Mouse (Mus musculus) heart, embryonic 10.5 days (tissue): ENCODE results near the gene Susd6. TPM values are rescaled to one million over a fixed set of nuclear protein-coding genes. Genes with fewer than 3 reads are reported as not detected.

ENCODE experiments used
- DNase-seq: peaks from one replicate; pipeline ENCODE4 v3.0.0-alpha.2; 2017; ENCODE audit warnings: low spot score
- H3K27ac ChIP-seq: fragments of 300-500 bp; sonication (generic); 2 replicates; pipeline ENCODE4 v1.5.1; 2016; ENCODE audit warnings: mild to moderate bottlenecking
- H3K27me3 ChIP-seq: fragments of 300-500 bp; sonication (generic); 2 replicates; pipeline ENCODE4 v1.6.1; 2016; ENCODE audit warnings: mild to moderate bottlenecking; ENCODE audit not compliant: poor library complexity, insufficient read depth, severe bottlenecking
- H3K36me3 ChIP-seq: fragments of 300-500 bp; sonication (generic); 2 replicates; pipeline ENCODE4 v1.6.1; 2016; ENCODE audit warnings: mild to moderate bottlenecking, moderate library complexity
- H3K4me1 ChIP-seq: fragments of 300-500 bp; sonication (generic); 2 replicates; pipeline ENCODE4 v1.6.1; 2016; ENCODE audit warnings: mild to moderate bottlenecking
- H3K4me3 ChIP-seq: fragments of 300-500 bp; sonication (generic); 2 replicates; pipeline ENCODE4 v1.5.1; 2016; ENCODE audit warnings: mild to moderate bottlenecking, moderate library complexity
- H3K9me3 ChIP-seq: fragments of 300-500 bp; sonication (generic); 2 replicates; pipeline ENCODE4 v1.6.1; 2016; ENCODE audit warnings: mild to moderate bottlenecking, moderate library complexity
- WGBS: fragments of 180-500 bp; shearing (Covaris S2); methylation state at CpG from one replicate; pipeline ENCODE4 v1.1.7; 2016; 5-methylcytosine and 5-hydroxymethylcytosine counted together
- polyA plus RNA-seq: library from polyadenylated mRNA; unstranded; fragments of >200 nt; fragmentation: Nextera tagmentation; extraction: Ambion mirVana; gene quantifications from 2 replicates; pipeline ENCODE4 v1.2.1, GENCODE M21; 2016

Susd6 gene
- polyA plus RNA-seq = 14.9 and 16.5 TPM in 2 replicates

- Histone ChIP-seq H3K27me3 (no peaks in the 10 kb centered on the region), H3K36me3 (no peaks in the 10 kb centered on the region), H3K4me1 (peaks cover 30% of the 10 kb centered on the region), H3K9me3 (no peaks in the 10 kb centered on the region), H3K27ac (peak within 1 kb of the TSS; percentile 98), H3K4me3 (peak within 1 kb of the TSS; percentile 96)
- DNase-seq = peak; percentile 98
- 4% methylated on average over 56 of the region's 56 CpGs for WGBS
Observed at GRCm38 (mm10) chr12:80789849-80790694, at the start of gene Susd6. Gene Susd6, plus strand, starts transcription at chr12:80790510.

- H3K27me3 ChIP-seq = peaks cover 52% of the 10 kb centered on the region
- WGBS = 71% methylated on average over 1 of the region's 1 CpGs
- peaks cover 10% of the 10 kb centered on the region; the same call in 1 of the 2 replicates for H3K4me1 ChIP-seq
- no peak overlapping the region for H3K27ac ChIP-seq
- H3K9me3 ChIP-seq = no peaks in the 10 kb centered on the region
- H3K36me3 ChIP-seq = no peaks in the 10 kb centered on the region
- no peak overlapping the region for H3K4me3 ChIP-seq
- DNase-seq = no peak
Observed at GRCm38 (mm10) chr12:80744614-80745013, 45.7 kb upstream of the Susd6 start.

DNA sequence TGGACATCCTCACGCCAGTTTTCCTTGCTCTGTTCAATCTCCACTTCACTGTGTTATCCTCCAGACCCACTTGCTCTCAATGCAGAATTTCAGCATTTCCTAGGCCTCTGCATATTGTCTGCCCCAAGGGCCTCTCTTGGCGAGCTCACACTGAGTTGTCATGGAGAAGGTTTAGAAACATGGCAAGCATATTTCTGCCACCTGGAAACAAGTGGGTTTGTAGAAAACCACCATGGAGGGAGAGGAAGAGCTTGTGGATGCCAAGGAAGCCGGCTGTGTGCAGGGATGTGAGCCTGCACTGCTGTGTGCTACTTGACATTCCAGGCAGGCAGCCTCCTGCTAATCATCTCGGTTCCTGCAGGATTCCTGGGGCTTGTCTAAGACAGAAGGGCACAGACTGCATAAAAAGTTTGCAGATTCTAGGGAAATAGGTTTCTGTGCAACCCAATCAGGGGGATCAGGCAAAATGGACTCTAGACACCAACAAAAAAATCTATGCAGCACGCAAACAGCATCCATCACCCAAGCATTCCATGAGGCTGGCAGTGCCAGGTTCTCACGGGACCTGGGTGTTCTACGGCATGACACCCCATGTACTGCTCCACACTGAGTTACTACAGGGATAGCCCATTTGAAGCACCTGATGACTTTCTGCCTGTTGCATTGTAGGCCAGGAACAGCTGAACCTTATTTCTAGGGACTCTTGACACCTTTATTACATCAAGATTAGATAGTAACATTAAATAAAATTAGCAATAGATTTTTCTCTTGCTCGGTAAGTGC, 44.1 kb upstream of the Susd6 start:
- WGBS = 50% methylated on average over 8 of the region's 8 CpGs

GRCm38 (mm10) chr12:80751556-80751955, 38.8 kb upstream of the Susd6 start:
- no peaks in the 10 kb centered on the region for H3K36me3 ChIP-seq
- H3K9me3 ChIP-seq = no peaks in the 10 kb centered on the region
- H3K27me3 ChIP-seq = peaks cover 81% of the 10 kb centered on the region
- 85% methylated on average over 6 of the region's 6 CpGs for WGBS
- no peak overlapping the region for H3K27ac ChIP-seq
- no peaks in the 10 kb centered on the region for H3K4me1 ChIP-seq
- no peak for DNase-seq
- no peak overlapping the region for H3K4me3 ChIP-seq

More for the DNA sequence above, 44.1 kb upstream of the Susd6 start:
- H3K9me3 ChIP-seq = no peaks in the 10 kb centered on the region
- no peak overlapping the region for H3K4me3 ChIP-seq
- peaks cover 10% of the 10 kb centered on the region; the same call in 1 of the 2 replicates for H3K4me1 ChIP-seq
- peaks cover 49% of the 10 kb centered on the region for H3K27me3 ChIP-seq
- DNase-seq = no peak
- no peaks in the 10 kb centered on the region for H3K36me3 ChIP-seq
- no peak overlapping the region for H3K27ac ChIP-seq

- Histone ChIP-seq H3K27me3 (peaks cover 93% of the 10 kb centered on the region), H3K4me1 (peaks cover 36% of the 10 kb centered on the region), H3K27ac (peak overlapping the region; percentile 69), H3K4me3 (peak overlapping the region; percentile 72), H3K36me3 (no peaks in the 10 kb centered on the region), H3K9me3 (no peaks in the 10 kb centered on the region)
- DNase-seq = peak; percentile 86
- under 1% methylated on average over 122 of the region's 122 CpGs for WGBS
Observed at GRCm38 (mm10) chr12:80757751-80758558, 32.4 kb upstream of the Susd6 start.

DNA sequence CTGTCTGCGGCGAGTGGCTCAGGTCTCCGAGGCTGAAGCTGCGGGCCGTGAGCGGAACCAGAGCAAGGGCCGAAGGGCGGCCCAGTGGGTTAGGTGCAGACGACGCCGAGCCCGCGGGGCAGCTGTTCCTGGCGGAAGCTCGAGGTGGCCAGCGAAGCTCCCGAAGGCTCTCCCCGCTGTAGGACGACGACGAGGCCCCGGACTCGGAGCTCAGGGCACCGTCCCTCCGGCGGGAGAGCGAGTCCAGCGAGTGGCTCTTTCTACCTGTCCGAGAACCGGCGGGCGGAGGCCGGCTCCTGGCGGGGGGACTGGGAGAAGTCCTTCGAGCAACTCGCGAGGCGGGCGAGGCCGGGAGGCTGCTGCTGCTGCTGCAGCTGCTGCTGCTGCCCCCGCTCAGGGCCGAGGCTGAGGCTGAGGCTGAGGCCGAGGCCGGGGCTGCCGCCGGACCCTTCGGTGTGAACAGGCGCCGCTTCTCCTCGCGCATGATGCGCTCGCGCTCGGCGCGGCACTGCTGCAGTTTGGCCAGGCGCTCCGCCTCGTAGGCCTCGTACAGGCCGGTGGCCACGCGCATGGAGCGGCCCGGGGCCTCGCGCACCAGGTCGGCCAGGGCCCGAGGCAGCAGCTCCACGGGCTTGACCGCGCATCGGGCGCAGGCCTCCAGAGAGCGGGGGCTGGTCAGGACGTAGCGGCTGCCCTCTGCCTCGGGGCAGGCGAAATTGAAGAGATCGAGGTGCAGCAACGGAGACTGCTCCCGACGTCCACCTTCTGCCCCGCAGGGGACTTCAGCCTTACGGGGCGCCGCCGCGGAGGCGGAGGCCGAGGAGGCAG, 31.5 kb upstream of the Susd6 start:
- Histone ChIP-seq H3K27ac (peak overlapping the region; percentile 69; the same call in 1 of the 2 replicates), H3K36me3 (no peaks in the 10 kb centered on the region), H3K9me3 (no peaks in the 10 kb centered on the region), H3K4me3 (peak overlapping the region; percentile 72), H3K27me3 (peaks cover 95% of the 10 kb centered on the region), H3K4me1 (peaks cover 36% of the 10 kb centered on the region)
- WGBS = 3% methylated on average over 92 of the region's 92 CpGs
- DNase-seq = peak; percentile 77

GRCm38 (mm10) chr12:80759387-80759712, 31.0 kb upstream of the Susd6 start:
- Histone ChIP-seq H3K4me3 (peak overlapping the region; percentile 72), H3K36me3 (no peaks in the 10 kb centered on the region), H3K9me3 (no peaks in the 10 kb centered on the region), H3K27ac (peak overlapping the region; percentile 69; the same call in 1 of the 2 replicates), H3K27me3 (peaks cover 89% of the 10 kb centered on the region), H3K4me1 (peaks cover 36% of the 10 kb centered on the region)
- WGBS = 7% methylated on average over 13 of the region's 13 CpGs
- no peak for DNase-seq

DNA sequence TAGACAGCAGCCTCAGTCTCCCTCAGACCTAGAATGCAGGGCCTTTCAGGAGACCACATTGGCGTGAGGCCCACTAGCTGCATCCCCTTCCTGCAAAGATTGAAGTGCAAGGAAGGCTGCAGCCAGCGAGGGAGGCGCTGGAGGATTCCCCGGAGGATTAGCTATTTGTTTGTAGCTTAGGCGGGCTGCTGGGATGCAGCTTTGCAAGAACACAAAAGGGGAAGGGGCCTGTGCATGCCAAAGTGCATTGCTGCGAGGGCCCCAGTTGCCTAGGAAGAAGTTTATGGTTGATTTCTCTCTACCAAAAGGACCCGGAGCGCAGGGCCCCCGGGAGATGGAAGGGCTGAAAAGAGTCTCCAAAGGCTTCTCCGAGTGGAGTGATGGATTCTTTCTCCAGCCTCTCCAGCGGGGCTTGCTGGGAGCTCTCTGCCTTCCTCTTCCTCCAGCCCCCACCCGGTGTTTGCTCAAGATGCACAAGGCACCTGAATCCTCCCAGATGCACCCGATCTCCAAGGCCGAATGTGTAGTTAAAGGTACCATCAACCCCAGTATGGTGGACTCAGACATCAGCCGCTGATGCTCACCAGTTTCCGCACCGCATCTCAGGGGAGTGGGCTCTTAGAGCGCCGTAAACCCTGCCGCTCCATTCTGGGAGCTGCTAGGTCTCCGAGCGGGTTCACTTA, 30.5 kb upstream of the Susd6 start:
- Histone ChIP-seq H3K27me3 (peaks cover 84% of the 10 kb centered on the region), H3K4me1 (peaks cover 36% of the 10 kb centered on the region), H3K36me3 (no peaks in the 10 kb centered on the region), H3K4me3 (peak overlapping the region; percentile 72), H3K27ac (no peak overlapping the region), H3K9me3 (no peaks in the 10 kb centered on the region)
- 2% methylated on average over 22 of the region's 22 CpGs for WGBS
- no peak for DNase-seq

- H3K4me1 ChIP-seq = peaks cover 36% of the 10 kb centered on the region
- DNase-seq = peak; percentile 85
- H3K27ac ChIP-seq = no peak within 1 kb of the TSS
- H3K9me3 ChIP-seq = no peaks in the 10 kb centered on the region
- H3K27me3 ChIP-seq = peaks cover 79% of the 10 kb centered on the region
- no peaks in the 10 kb centered on the region for H3K36me3 ChIP-seq
- peak within 1 kb of the TSS; percentile 72 for H3K4me3 ChIP-seq
- under 1% methylated on average over 24 of the region's 24 CpGs for WGBS
Observed at GRCm38 (mm10) chr12:80760396-80760801, 29.9 kb upstream of the Susd6 start, which contains the start of gene Ccdc177. Gene Ccdc177, minus strand, starts transcription at chr12:80760687.

- H3K4me1 ChIP-seq = peaks cover 27% of the 10 kb centered on the region
- peaks cover 61% of the 10 kb centered on the region for H3K27me3 ChIP-seq
- no peak for DNase-seq
- H3K4me3 ChIP-seq = no peak overlapping the region
- H3K9me3 ChIP-seq = no peaks in the 10 kb centered on the region
- 83% methylated on average over 5 of the region's 5 CpGs for WGBS
- H3K36me3 ChIP-seq = no peaks in the 10 kb centered on the region
- H3K27ac ChIP-seq = no peak overlapping the region
Observed at GRCm38 (mm10) chr12:80762982-80763381, 27.3 kb upstream of the Susd6 start.

DNA sequence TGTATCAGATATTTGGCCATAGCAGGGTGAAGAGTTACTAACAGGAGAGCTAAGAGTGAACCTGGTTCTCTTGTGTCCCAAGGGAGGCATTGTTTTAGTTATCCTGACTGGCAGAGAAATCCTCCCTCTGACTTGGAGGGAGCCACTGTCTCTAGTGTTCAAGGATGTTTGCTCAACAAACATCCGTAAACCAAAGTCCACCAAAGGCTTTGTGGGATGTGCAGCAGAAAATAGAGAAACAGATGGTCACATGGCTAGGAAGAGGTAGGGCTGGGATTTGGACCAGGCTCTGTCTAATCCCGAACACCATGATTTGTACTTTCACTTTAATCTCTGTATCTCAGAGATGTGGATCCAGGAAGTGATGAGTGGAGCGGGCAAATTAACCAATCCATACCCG, 26.2 kb upstream of the Susd6 start:
- H3K4me1 ChIP-seq = peaks cover 16% of the 10 kb centered on the region

More for the DNA sequence above, 26.2 kb upstream of the Susd6 start:
- no peak for DNase-seq
- no peaks in the 10 kb centered on the region for H3K36me3 ChIP-seq
- peaks cover 57% of the 10 kb centered on the region for H3K27me3 ChIP-seq
- no peaks in the 10 kb centered on the region for H3K9me3 ChIP-seq
- no peak overlapping the region for H3K4me3 ChIP-seq
- H3K27ac ChIP-seq = no peak overlapping the region
- WGBS = 63% methylated on average over 4 of the region's 4 CpGs
